Mouse (Mus musculus) intestine, embryonic 16.5 days (tissue): Measurements from ENCODE around the gene Vps41. TPM values are rescaled to one million over a fixed set of nuclear protein-coding genes. Genes with fewer than 3 reads are reported as not detected.

Source experiments
- ATAC-seq: fragments of 200-750 bp; cut with Nextera tagmentation; 2 replicates; pipeline ENCODE4 v1.8.0; 2017; ENCODE audit warnings: moderate TSS enrichment, moderate library complexity
- H3K27ac ChIP-seq: fragments of 300-500 bp; sonication (generic); 2 replicates; pipeline ENCODE4 v1.5.1; 2014; ENCODE audit warnings: mild to moderate bottlenecking, low read length
- H3K27me3 ChIP-seq: fragments of 300-500 bp; sonication (generic); replicated peaks from 2 replicates; pipeline ENCODE4 v1.6.1; 2014; ENCODE audit warnings: low read length, control low read depth, mixed read lengths; ENCODE audit not compliant: control insufficient read depth, insufficient read depth
- H3K36me3 ChIP-seq: fragments of 300-500 bp; sonication (generic); 2 replicates; pipeline ENCODE4 v1.6.1; 2014; ENCODE audit warnings: low read length, control low read depth; ENCODE audit not compliant: control insufficient read depth, insufficient read depth
- H3K4me1 ChIP-seq: fragments of 300-500 bp; sonication (generic); 2 replicates; pipeline ENCODE4 v1.6.1; 2014; ENCODE audit warnings: low read length, control low read depth, mixed read lengths; ENCODE audit not compliant: control insufficient read depth, insufficient read depth
- H3K4me2 ChIP-seq: fragments of 300-500 bp; sonication (generic); 2 replicates; pipeline ENCODE4 v1.6.1; 2014; ENCODE audit warnings: low read depth, low read length, control low read depth
- H3K4me3 ChIP-seq: fragments of 300-500 bp; sonication (generic); 2 replicates; pipeline ENCODE4 v1.5.1; 2014; ENCODE audit warnings: mild to moderate bottlenecking, low read length
- H3K9ac ChIP-seq: fragments of 300-500 bp; sonication (generic); 2 replicates; pipeline ENCODE4 v1.6.1; 2014; ENCODE audit warnings: low read depth, low read length
- H3K9me3 ChIP-seq: fragments of 300-500 bp; sonication (generic); 2 replicates; pipeline ENCODE4 v1.6.1; 2016; ENCODE audit warnings: low read length, control low read depth; ENCODE audit not compliant: control insufficient read depth
- WGBS: fragments of 180-500 bp; shearing (Covaris S2); extraction: QIAGEN DNeasy Blood & Tissue Kit; methylation state at CpG from one replicate; pipeline ENCODE4 v1.1.7; 2014; 5-methylcytosine and 5-hydroxymethylcytosine counted together
- polyA plus RNA-seq: library from polyadenylated mRNA; unstranded; fragments of >200 nt; fragmentation: Nextera tagmentation; extraction: Ambion mirVana; gene quantifications from 2 replicates; pipeline ENCODE4 v1.2.1, GENCODE M21; 2015

The Vps41 gene
- 62.5 and 64.2 TPM in 2 replicates for polyA plus RNA-seq

DNA sequence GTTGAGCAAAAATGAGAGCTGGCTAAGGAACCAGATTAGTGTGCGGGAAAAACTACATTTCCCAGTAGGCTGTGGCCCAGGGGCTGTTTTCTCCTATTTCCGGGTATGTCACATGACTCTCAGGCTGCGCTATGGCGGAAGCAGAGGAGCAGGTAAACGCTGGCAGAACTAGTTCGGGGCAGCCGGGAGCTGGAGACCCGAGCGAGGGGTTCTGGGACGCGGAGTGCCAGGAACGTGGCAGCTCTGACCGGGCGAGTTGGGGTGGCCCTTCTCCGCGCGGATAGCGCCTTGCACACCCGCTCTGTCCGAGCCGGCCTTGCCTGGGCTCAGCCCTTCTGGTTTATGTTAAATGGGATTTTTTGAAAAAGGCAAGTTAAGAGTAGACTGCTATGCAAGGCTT is at the start of gene Vps41:
Gene Vps41, plus strand, starts transcription at position 102 of the 400 bp plus-strand sequence.
- H3K4me1 ChIP-seq, result peaks cover 6% of the 10 kb centered on the region; the same call in 1 of the 2 replicates
- no peaks in the 10 kb centered on the region for H3K27me3 ChIP-seq
- no peaks in the 10 kb centered on the region for H3K36me3 ChIP-seq
- H3K9ac ChIP-seq, result peak within 1 kb of the TSS; percentile 90
- no peak within 1 kb of the TSS for H3K27ac ChIP-seq
- H3K4me3 ChIP-seq, result peak within 1 kb of the TSS; percentile 82
- H3K4me2 ChIP-seq, result peak within 1 kb of the TSS; percentile 63
- H3K9me3 ChIP-seq, result no peaks in the 10 kb centered on the region
- WGBS, result under 1% methylated on average over 21 of the region's 21 CpGs
- ATAC-seq, result peak; percentile 100

DNA sequence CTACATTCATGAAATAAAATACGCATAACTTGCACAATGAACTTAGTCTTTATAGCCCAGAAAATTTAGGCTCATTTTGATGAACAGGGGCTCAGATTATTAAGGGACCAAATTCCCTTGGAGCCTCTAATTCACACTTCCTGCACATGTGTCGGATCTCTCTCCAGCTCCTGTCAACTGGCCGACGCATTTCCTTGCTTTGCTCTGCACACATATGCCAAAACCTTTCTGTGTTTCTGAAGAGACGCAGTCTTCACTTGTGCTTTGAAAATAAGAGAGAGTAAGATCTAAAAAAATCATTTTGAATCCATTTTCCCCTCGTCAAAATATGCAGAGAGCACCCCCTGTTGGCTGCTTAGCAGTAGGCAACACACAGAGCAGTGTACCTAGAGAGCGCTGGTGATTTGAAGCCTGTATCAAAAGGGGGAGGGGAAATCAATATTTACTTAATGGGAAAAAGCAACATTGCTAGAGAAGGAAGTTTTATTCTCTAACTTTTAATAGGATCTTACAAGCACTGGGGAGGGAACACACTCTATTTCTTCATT is 18.5 kb upstream of the Vps41 start:
- no peak for ATAC-seq
- H3K4me3 ChIP-seq, result no peak overlapping the region
- H3K4me1 ChIP-seq, result no peaks in the 10 kb centered on the region
- WGBS, result 42% methylated on average over 7 of the region's 7 CpGs
- no peaks in the 10 kb centered on the region for H3K9me3 ChIP-seq
- H3K27me3 ChIP-seq, result no peaks in the 10 kb centered on the region
- no peaks in the 10 kb centered on the region for H3K36me3 ChIP-seq
- H3K4me2 ChIP-seq, result no peak overlapping the region
- no peak overlapping the region for H3K27ac ChIP-seq
- no peak overlapping the region for H3K9ac ChIP-seq

DNA sequence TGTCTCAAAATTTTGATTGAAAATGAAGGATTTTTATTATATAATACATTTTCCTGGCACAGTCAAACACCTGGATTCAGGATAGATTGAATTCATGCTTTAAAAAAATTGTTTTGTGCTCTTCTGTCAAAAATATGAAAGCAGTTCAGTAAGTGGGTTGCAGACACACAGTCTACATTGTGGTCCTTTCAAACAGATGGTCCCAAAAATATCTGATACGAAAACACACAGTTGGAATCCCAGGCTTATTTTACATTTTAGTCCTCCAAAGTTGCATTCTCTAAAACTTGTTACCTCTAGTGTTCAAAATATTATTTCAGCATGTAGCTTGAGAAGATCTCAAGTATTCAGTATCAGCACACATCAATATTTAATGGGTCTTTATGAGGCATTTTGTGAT is 5.4 kb upstream of the Vps41 start:
- no peaks in the 10 kb centered on the region for H3K9me3 ChIP-seq
- no peak overlapping the region for H3K4me3 ChIP-seq
- WGBS, result 90% methylated on average over 1 of the region's 1 CpGs
- H3K36me3 ChIP-seq, result no peaks in the 10 kb centered on the region
- H3K27me3 ChIP-seq, result no peaks in the 10 kb centered on the region
- no peak overlapping the region for H3K27ac ChIP-seq
- no peaks in the 10 kb centered on the region for H3K4me1 ChIP-seq
- no peak overlapping the region for H3K4me2 ChIP-seq
- no peak for ATAC-seq
- no peak overlapping the region for H3K9ac ChIP-seq

DNA sequence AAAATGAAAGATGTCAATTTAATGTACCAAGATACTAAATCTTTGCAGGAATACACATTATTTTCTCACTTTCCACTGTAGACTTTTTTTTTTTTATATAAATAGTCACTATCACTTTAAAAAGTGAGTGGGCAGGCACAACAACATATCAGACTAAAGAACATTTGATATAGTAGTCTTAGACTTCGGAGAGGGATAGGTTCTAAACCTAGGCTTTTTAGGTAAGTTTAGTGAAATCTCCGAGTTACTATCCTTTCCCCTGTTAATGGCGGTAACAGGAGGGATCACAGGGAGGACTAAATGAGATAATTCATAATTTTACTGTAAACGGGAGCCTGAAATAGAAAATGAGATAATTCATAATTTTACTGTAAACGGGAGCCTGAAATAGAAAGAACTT is 379 bp upstream of the Vps41 start:
- peak; percentile 41; the same call in 1 of the 2 replicates for ATAC-seq
- 41% methylated on average over 5 of the region's 5 CpGs for WGBS
- H3K27ac ChIP-seq, result no peak overlapping the region
- no peak overlapping the region for H3K9ac ChIP-seq
- no peak overlapping the region for H3K4me2 ChIP-seq
- no peaks in the 10 kb centered on the region for H3K36me3 ChIP-seq
- H3K4me3 ChIP-seq, result no peak overlapping the region
- no peaks in the 10 kb centered on the region for H3K9me3 ChIP-seq
- H3K27me3 ChIP-seq, result no peaks in the 10 kb centered on the region
- H3K4me1 ChIP-seq, result peaks cover 6% of the 10 kb centered on the region; the same call in 1 of the 2 replicates

DNA sequence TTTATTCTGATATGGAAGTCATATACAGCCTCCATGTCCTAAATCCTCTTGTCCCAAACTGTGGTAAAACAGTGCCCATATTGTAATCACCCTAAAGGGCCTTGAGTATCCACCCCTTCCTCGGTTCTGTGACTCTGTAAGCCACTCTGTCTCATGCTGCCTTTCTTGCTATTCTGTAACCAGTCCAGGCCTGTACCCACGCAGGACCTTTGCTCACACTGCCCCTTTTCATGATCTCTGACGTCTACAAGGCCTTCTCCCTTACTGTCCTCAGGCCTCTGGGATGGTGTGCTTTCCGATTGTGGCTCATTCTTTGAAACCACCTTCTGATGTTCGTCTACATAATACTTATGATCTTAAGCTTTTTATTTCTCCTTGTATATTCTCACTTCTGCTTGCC is 1.4 kb downstream of the Vps41 start:
- H3K4me2 ChIP-seq, result no peak overlapping the region
- no peak for ATAC-seq
- WGBS, result 68% methylated on average over 5 of the region's 5 CpGs

DNA sequence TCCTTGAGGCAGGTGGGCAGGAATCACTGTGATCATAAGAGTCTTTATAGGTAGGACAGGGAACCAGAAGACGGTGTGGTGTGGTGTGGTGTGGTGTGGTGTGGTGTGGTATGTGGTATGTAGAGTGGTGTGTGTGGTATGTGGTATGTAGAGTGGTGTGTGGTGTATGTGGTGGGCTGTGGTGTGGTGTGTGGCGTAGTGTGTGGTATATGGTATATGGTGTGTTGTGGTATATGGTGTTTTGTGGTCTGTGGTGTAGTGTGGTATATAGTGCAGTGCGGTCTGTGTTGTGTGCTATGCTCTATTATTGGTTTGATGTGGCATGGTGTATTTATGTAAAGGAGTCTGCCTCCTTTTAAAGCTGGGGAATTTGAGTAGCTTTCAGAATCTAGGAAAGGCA is 13.6 kb downstream of the Vps41 start:
- H3K36me3 ChIP-seq, result 0 out of 2 replicates have a peak, but pooled peaks cover 4% of the 10 kb centered on the region
- H3K4me3 ChIP-seq, result no peak overlapping the region
- no peak overlapping the region for H3K27ac ChIP-seq
- no peaks in the 10 kb centered on the region for H3K9me3 ChIP-seq
- H3K27me3 ChIP-seq, result no peaks in the 10 kb centered on the region
- H3K4me1 ChIP-seq, result no peaks in the 10 kb centered on the region
- WGBS, result 97% methylated on average over 3 of the region's 3 CpGs
- H3K4me2 ChIP-seq, result no peak overlapping the region
- ATAC-seq, result no peak
- H3K9ac ChIP-seq, result no peak overlapping the region

More for the DNA sequence above, 1.4 kb downstream of the Vps41 start:
- Histone ChIP-seq H3K27me3 (no peaks in the 10 kb centered on the region), H3K4me1 (peaks cover 6% of the 10 kb centered on the region; the same call in 1 of the 2 replicates), H3K9ac (no peak overlapping the region), H3K9me3 (no peaks in the 10 kb centered on the region), H3K4me3 (no peak overlapping the region), H3K27ac (no peak overlapping the region), H3K36me3 (no peaks in the 10 kb centered on the region)

DNA sequence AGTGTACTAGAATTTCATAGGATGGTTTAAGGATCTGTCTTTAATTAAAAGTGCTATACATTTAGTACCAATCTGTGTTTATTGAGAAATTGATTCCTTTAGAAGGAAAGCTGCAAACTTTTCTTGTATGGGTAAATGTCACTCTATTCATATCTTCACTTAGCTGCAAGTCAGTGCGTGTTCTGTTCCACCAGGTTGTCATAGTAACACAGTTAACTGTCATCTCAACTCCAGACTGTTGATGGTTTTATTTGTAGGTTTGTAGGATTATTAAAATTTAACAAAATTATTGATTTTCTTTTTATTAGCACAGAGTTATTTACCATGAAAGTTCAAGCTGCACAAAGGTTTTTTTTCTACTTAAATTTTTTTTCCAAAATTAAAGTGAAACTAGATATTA is 19.5 kb downstream of the Vps41 start:
- Histone ChIP-seq H3K27me3 (no peaks in the 10 kb centered on the region), H3K4me1 (no peaks in the 10 kb centered on the region), H3K27ac (no peak overlapping the region), H3K4me2 (no peak overlapping the region), H3K4me3 (no peak overlapping the region), H3K9me3 (no peaks in the 10 kb centered on the region), H3K36me3 (peaks cover 10% of the 10 kb centered on the region), H3K9ac (no peak overlapping the region)
- 42% methylated on average over 1 of the region's 1 CpGs for WGBS
- ATAC-seq, result no peak

DNA sequence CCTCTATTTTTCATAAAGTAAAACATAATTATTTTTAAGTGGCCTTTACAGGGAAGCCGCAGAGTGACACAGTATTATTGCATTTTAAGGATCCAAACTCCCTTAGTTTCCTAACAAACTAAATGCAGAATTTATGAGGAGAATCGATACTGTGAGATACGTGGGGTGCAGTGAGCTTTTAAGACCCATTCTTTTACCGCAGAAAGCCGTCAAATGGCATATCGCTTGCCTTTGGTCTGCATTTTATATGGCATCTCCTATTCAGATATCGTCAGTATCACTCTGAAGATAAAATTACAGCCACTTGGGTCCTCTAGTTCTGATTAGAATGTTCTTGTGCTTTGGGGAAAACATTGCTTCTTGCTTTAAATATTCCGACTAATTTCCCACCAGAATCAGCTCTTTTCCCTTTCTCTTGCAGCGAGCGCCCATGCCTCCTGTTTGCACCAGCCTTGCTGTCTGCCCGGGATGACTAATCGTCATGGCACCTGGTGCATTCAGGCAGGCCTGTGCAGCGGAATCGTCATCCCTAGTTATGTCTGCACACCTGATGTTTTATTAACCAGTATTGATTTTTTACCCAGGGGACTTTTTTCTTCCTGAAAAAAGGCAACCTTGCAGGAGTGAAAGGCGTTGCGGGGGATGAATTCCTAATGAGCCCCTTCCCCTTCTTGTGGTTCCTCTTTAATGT is 26.6 kb downstream of the Vps41 start:
- no peak overlapping the region for H3K27ac ChIP-seq
- H3K9me3 ChIP-seq, result no peaks in the 10 kb centered on the region
- peaks cover 10% of the 10 kb centered on the region for H3K36me3 ChIP-seq
- peak overlapping the region; percentile 6 for H3K4me2 ChIP-seq
- no peaks in the 10 kb centered on the region for H3K4me1 ChIP-seq
- no peak overlapping the region for H3K9ac ChIP-seq
- H3K4me3 ChIP-seq, result no peak overlapping the region
- 66% methylated on average over 16 of the region's 16 CpGs for WGBS
- no peaks in the 10 kb centered on the region for H3K27me3 ChIP-seq
- ATAC-seq, result peak; percentile 84

DNA sequence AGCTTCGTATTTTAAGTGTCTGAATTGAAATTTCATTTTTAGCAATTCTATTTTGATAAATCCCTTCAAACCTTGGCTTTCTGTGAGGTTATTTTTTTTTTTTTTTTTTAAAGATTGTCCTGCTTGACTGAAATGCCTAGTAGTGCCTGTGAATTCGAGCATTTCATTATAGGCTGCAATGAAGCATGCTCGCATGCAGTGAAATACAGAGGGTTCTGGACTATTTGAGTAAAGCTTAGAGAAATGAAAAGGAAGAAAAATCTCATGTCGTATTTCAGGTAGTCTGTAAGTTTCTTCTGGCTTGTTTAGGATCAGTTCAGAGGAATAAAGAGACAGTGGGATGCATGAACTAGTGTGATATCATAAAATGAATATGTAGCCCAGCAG is 27.2 kb downstream of the Vps41 start:
- H3K36me3 ChIP-seq, result peaks cover 10% of the 10 kb centered on the region
- no peak overlapping the region for H3K4me3 ChIP-seq
- whole genome bisulfite sequencing, result 72% methylated on average over 4 of the region's 4 CpGs
- H3K27ac ChIP-seq, result no peak overlapping the region
- H3K4me1 ChIP-seq, result no peaks in the 10 kb centered on the region
- no peak overlapping the region for H3K4me2 ChIP-seq
- H3K27me3 ChIP-seq, result no peaks in the 10 kb centered on the region
- H3K9ac ChIP-seq, result no peak overlapping the region
- no peak for ATAC-seq
- no peaks in the 10 kb centered on the region for H3K9me3 ChIP-seq
